In the genomic region with DNA sequence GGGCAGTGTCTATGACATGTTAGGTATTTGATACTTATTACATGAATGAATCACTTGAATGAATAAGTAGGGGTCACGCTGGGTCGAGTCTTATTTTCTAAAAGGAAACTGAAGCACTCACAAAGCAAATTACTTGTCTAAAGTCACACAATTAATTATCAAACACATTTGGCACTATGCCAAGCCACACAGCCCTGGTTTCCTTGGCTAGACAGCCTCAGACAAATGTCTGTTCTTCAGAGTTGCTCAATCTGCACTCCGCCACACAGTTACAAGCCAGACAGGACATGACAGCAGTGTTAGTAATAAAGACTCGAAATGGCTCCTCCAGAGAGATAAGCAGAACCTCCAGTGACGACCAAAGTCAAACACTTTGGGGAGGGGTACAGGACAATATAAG, we compare ENCODE assay signal across 12 mouse cellular contexts.
DNase-seq lines count a peak whose midpoint lies in the region; ATAC-seq and TF ChIP-seq lines count a peak whose summit lies in the region.
"Had no signal": no experiment of that assay in that cellular context is flagged by ENCODE, and none has a peak within 500 bp of the region (broad histone marks: within the 10 kb centered on the region; RNA-seq: fewer than 3 reads in every experiment).

No protein-coding gene starts in this region.

- H3K4me3 ChIP-seq in forebrain, embryonic 14.5 days (ENCODE audit: low read depth, low read length) = no peak overlapping the region
- H3K4me3 ChIP-seq in forebrain, embryonic 12.5 days (replicated peaks) = no peak overlapping the region
- H3K4me3 ChIP-seq in stomach, embryonic 16.5 days (replicated peaks; ENCODE audit: low read length) = no peak overlapping the region
- H3K4me3 ChIP-seq in stomach, postnatal 0 days (ENCODE audit: low read depth, low read length) = no peak overlapping the region
- H3K4me3 ChIP-seq: hindbrain, embryonic 15.5 days had no signal

- WGBS in forebrain, embryonic 14.5 days = 46% methylated on average over 5 of the region's 5 CpGs
- 75% methylated on average over 5 of the region's 5 CpGs for WGBS in forebrain, embryonic 12.5 days
- WGBS in stomach, embryonic 16.5 days = 26% methylated on average over 5 of the region's 5 CpGs
- 32% methylated on average over 5 of the region's 5 CpGs for WGBS in stomach, postnatal 0 days

- no peaks in the 10 kb centered on the region for H3K9me3 ChIP-seq in forebrain, embryonic 14.5 days (replicated peaks; ENCODE audit: control insufficient read depth, low read length)
- no peaks in the 10 kb centered on the region for H3K9me3 ChIP-seq in forebrain, embryonic 12.5 days
- no peaks in the 10 kb centered on the region for H3K9me3 ChIP-seq in stomach, embryonic 16.5 days (replicated peaks; ENCODE audit: control insufficient read depth, low read length)
- H3K9me3 ChIP-seq in stomach, postnatal 0 days (ENCODE audit: control insufficient read depth, low read length) = no peaks in the 10 kb centered on the region
- H3K9me3 ChIP-seq: hindbrain, embryonic 15.5 days had no signal

- no peak for ATAC-seq in forebrain, embryonic 14.5 days
- no peak for ATAC-seq in forebrain, embryonic 12.5 days (ENCODE audit: low FRiP score)
- 0 out of 2 replicates have a peak, but pooled peaks have one; percentile 44 for ATAC-seq in stomach, embryonic 16.5 days (ENCODE audit: insufficient read depth, low FRiP score)
- no peak for ATAC-seq in stomach, postnatal 0 days (ENCODE audit: low FRiP score, low TSS enrichment)
- ATAC-seq in megakaryocyte-erythroid progenitor cell, adult 5-6 weeks (replicated peaks; ENCODE audit: low FRiP score, low TSS enrichment, poor library complexity, severe bottlenecking) = no peak
- ATAC-seq: activated CD4-positive, CD25-positive, alpha-beta regulatory T cell, adult 4 months had no signal

- peak; percentile 39 for DNase-seq in forebrain, embryonic 14.5 days (ENCODE audit: low spot score)
- DNase-seq in stomach, postnatal 0 days (ENCODE audit: low spot score) = no peak
- peak; percentile 41 to 49 for DNase-seq in kidney, postnatal 25 days
- DNase-seq in retina, postnatal 1 day = peak; percentile 37
- DNase-seq in left cerebral cortex, adult 9 months (ENCODE audit: low spot score in 2 of 2) = no peak
- DNase-seq: gastrocnemius, postnatal 14 days; thymus, adult 18-20 months had no signal

- no peaks in the 10 kb centered on the region for H3K27me3 ChIP-seq in forebrain, embryonic 14.5 days (replicated peaks; ENCODE audit: control insufficient read depth, insufficient read depth, low read length)
- no peaks in the 10 kb centered on the region for H3K27me3 ChIP-seq in forebrain, embryonic 12.5 days
- no peaks in the 10 kb centered on the region for H3K27me3 ChIP-seq in stomach, embryonic 16.5 days (ENCODE audit: control insufficient read depth, insufficient read depth, low read length)
- no peaks in the 10 kb centered on the region for H3K27me3 ChIP-seq in stomach, postnatal 0 days (ENCODE audit: control insufficient read depth, insufficient read depth, low read length)
- H3K27me3 ChIP-seq: hindbrain, embryonic 15.5 days had no signal

- no peaks in the 10 kb centered on the region for H3K4me1 ChIP-seq in forebrain, embryonic 14.5 days (ENCODE audit: control insufficient read depth, insufficient read depth, low read length)
- H3K4me1 ChIP-seq in forebrain, embryonic 12.5 days = no peaks in the 10 kb centered on the region
- H3K4me1 ChIP-seq in stomach, embryonic 16.5 days (ENCODE audit: control insufficient read depth, insufficient read depth, low read length) = 0 out of 2 replicates have a peak, but pooled peaks cover 2% of the 10 kb centered on the region
- H3K4me1 ChIP-seq in stomach, postnatal 0 days (replicated peaks; ENCODE audit: control insufficient read depth, insufficient read depth) = no peaks in the 10 kb centered on the region
- H3K4me1 ChIP-seq: hindbrain, embryonic 15.5 days had no signal

- no peak for TF ChIP-seq CTCF in stomach, postnatal 0 days (IDR thresholded peaks at IDR 0.05; ENCODE audit: low read depth)

- H3K9ac ChIP-seq in forebrain, embryonic 14.5 days (ENCODE audit: low read length) = no peak overlapping the region
- H3K9ac ChIP-seq in forebrain, embryonic 12.5 days = no peak overlapping the region
- H3K9ac ChIP-seq in stomach, embryonic 16.5 days (ENCODE audit: low read length) = no peak overlapping the region
- H3K9ac ChIP-seq in stomach, postnatal 0 days (ENCODE audit: low read length) = no peak overlapping the region
- H3K9ac ChIP-seq: hindbrain, embryonic 15.5 days had no signal

- H3K27ac ChIP-seq in forebrain, embryonic 14.5 days (ENCODE audit: low read depth, low read length) = no peak overlapping the region
- H3K27ac ChIP-seq in forebrain, embryonic 12.5 days = no peak overlapping the region
- H3K27ac ChIP-seq in stomach, embryonic 16.5 days (ENCODE audit: low read length) = no peak overlapping the region
- no peak overlapping the region for H3K27ac ChIP-seq in stomach, postnatal 0 days (replicated peaks)
- H3K27ac ChIP-seq: hindbrain, embryonic 15.5 days had no signal

- no peaks in the 10 kb centered on the region for H3K36me3 ChIP-seq in forebrain, embryonic 14.5 days (ENCODE audit: control insufficient read depth, insufficient read depth, low read length)
- no peaks in the 10 kb centered on the region for H3K36me3 ChIP-seq in forebrain, embryonic 12.5 days (replicated peaks)
- H3K36me3 ChIP-seq in stomach, embryonic 16.5 days (ENCODE audit: control insufficient read depth, insufficient read depth, low read length) = no peaks in the 10 kb centered on the region
- H3K36me3 ChIP-seq in stomach, postnatal 0 days (ENCODE audit: control insufficient read depth, insufficient read depth, low read length) = no peaks in the 10 kb centered on the region
- H3K36me3 ChIP-seq: hindbrain, embryonic 15.5 days had no signal

- H3K4me2 ChIP-seq in forebrain, embryonic 14.5 days (ENCODE audit: low read length) = no peak overlapping the region
- no peak overlapping the region for H3K4me2 ChIP-seq in forebrain, embryonic 12.5 days
- no peak overlapping the region for H3K4me2 ChIP-seq in stomach, embryonic 16.5 days (ENCODE audit: low read depth, low read length)
- H3K4me2 ChIP-seq in stomach, postnatal 0 days (replicated peaks; ENCODE audit: low read depth) = no peak overlapping the region
- H3K4me2 ChIP-seq: hindbrain, embryonic 15.5 days had no signal

- TF ChIP-seq EP300 in stomach, postnatal 0 days (optimal IDR thresholded peaks at IDR 0.05) = no peak

Comparison
In these comparisons a context has a peak if more than half of its experiments do, and no peak if none do; other contexts are left out.
1. DNase-seq: peak in forebrain, embryonic 14.5 days (single experiment), kidney, postnatal 25 days (2 of 2) and retina, postnatal 1 day (single experiment); none in stomach, postnatal 0 days (single experiment) and left cerebral cortex, adult 9 months (0 of 2).